Mouse (Mus musculus): ENCODE data around the gene Cat. TPM values are rescaled to one million over a fixed set of nuclear protein-coding genes. Genes with fewer than 3 reads are reported as not detected.
A peak's percentile ranks its signal among the peaks of the same experiment; 100 is the strongest.

Gene Cat
- polyA plus RNA-seq, 1 experiment from 2014 or later: 85.3 TPM

GRCm38 (mm10) chr2:103432695-103433275 lies 52.2 kb downstream of the Cat start:
- no peak for ATAC-seq (ENCODE audit: insufficient number of reproducible peaks, insufficient read depth, low FRiP score, low TSS enrichment)
- WGBS: 51% methylated on average over 8 of the region's 8 CpGs
- no peak overlapping the region for H3K4me3 ChIP-seq
- H3K36me3 ChIP-seq: no peaks in the 10 kb centered on the region
- peaks cover 3% of the 10 kb centered on the region; the same call in 1 of the 2 replicates for H3K4me1 ChIP-seq
- no peak overlapping the region for H3K27ac ChIP-seq
- no peaks in the 10 kb centered on the region for H3K27me3 ChIP-seq
- H3K9ac ChIP-seq: no peak overlapping the region
- no peaks in the 10 kb centered on the region for H3K9me3 ChIP-seq
- H3K4me2 ChIP-seq (replicated peaks): no peak overlapping the region

GRCm38 (mm10) chr2:103430712-103431111 lies 54.2 kb downstream of the Cat start:
- no peaks in the 10 kb centered on the region for H3K9me3 ChIP-seq
- 54% methylated on average over 1 of the region's 1 CpGs for WGBS
- no peaks in the 10 kb centered on the region for H3K4me1 ChIP-seq
- H3K27me3 ChIP-seq: no peaks in the 10 kb centered on the region
- no peak overlapping the region for H3K9ac ChIP-seq
- no peak overlapping the region for H3K27ac ChIP-seq
- ATAC-seq (ENCODE audit: insufficient number of reproducible peaks, insufficient read depth, low FRiP score, low TSS enrichment): no peak
- H3K4me2 ChIP-seq (replicated peaks): no peak overlapping the region
- H3K36me3 ChIP-seq: no peaks in the 10 kb centered on the region
- H3K4me3 ChIP-seq: no peak overlapping the region

- H3K9me3 ChIP-seq: no peaks in the 10 kb centered on the region
- 85% methylated on average over 3 of the region's 3 CpGs for WGBS
Measured at GRCm38 (mm10) chr2:103428356-103428755, 56.6 kb downstream of the Cat start.

GRCm38 (mm10) chr2:103425456-103426063 lies 59.4 kb downstream of the Cat start:
- Histone ChIP-seq H3K27me3 (no peaks in the 10 kb centered on the region), H3K9me3 (no peaks in the 10 kb centered on the region), H3K9ac (no peak overlapping the region), H3K27ac (no peak overlapping the region), H3K36me3 (no peaks in the 10 kb centered on the region), H3K4me2 (replicated peaks) (no peak overlapping the region), H3K4me3 (no peak overlapping the region), H3K4me1 (peaks cover 2% of the 10 kb centered on the region; the same call in 1 of the 2 replicates)
- ATAC-seq (ENCODE audit: insufficient number of reproducible peaks, insufficient read depth, low FRiP score, low TSS enrichment): no peak
- 77% methylated on average over 11 of the region's 11 CpGs for WGBS

More at GRCm38 (mm10) chr2:103428356-103428755, 56.6 kb downstream of the Cat start:
- peaks cover 2% of the 10 kb centered on the region; the same call in 1 of the 2 replicates for H3K4me1 ChIP-seq
- H3K27me3 ChIP-seq: no peaks in the 10 kb centered on the region
- no peak for ATAC-seq (ENCODE audit: insufficient number of reproducible peaks, insufficient read depth, low FRiP score, low TSS enrichment)
- no peaks in the 10 kb centered on the region for H3K36me3 ChIP-seq
- no peak overlapping the region for H3K4me2 ChIP-seq (replicated peaks)
- no peak overlapping the region for H3K4me3 ChIP-seq
- H3K9ac ChIP-seq: no peak overlapping the region
- no peak overlapping the region for H3K27ac ChIP-seq

GRCm38 (mm10) chr2:103424349-103425026 lies 60.5 kb downstream of the Cat start:
- Histone ChIP-seq H3K9ac (peak overlapping the region; percentile 30; the same call in 1 of the 2 replicates), H3K36me3 (no peaks in the 10 kb centered on the region), H3K27ac (no peak overlapping the region), H3K27me3 (no peaks in the 10 kb centered on the region), H3K4me1 (peaks cover 2% of the 10 kb centered on the region; the same call in 1 of the 2 replicates), H3K9me3 (no peaks in the 10 kb centered on the region), H3K4me3 (0 out of 2 replicates have a peak overlapping the region, but pooled peaks have one; percentile 2), H3K4me2 (replicated peaks) (peak overlapping the region; percentile 13; the same call in 1 of the 2 replicates)
- 27% methylated on average over 12 of the region's 12 CpGs for WGBS
- ATAC-seq (ENCODE audit: insufficient number of reproducible peaks, insufficient read depth, low FRiP score, low TSS enrichment): no peak

GRCm38 (mm10) chr2:103423884-103424283 lies 61.1 kb downstream of the Cat start:
- peaks cover 2% of the 10 kb centered on the region; the same call in 1 of the 2 replicates for H3K4me1 ChIP-seq
- no peaks in the 10 kb centered on the region for H3K9me3 ChIP-seq
- H3K36me3 ChIP-seq: no peaks in the 10 kb centered on the region
- ATAC-seq (ENCODE audit: insufficient number of reproducible peaks, insufficient read depth, low FRiP score, low TSS enrichment): no peak
- H3K27me3 ChIP-seq: no peaks in the 10 kb centered on the region
- no peak overlapping the region for H3K4me3 ChIP-seq
- 60% methylated on average over 12 of the region's 12 CpGs for WGBS
- H3K27ac ChIP-seq: no peak overlapping the region
- peak overlapping the region; percentile 30; the same call in 1 of the 2 replicates for H3K9ac ChIP-seq
- peak overlapping the region; percentile 13; the same call in 1 of the 2 replicates for H3K4me2 ChIP-seq (replicated peaks)

GRCm38 (mm10) chr2:103420650-103421507 lies 64.1 kb downstream of the Cat start:
- Histone ChIP-seq H3K4me3 (no peak overlapping the region), H3K9ac (no peak overlapping the region), H3K9me3 (no peaks in the 10 kb centered on the region), H3K36me3 (no peaks in the 10 kb centered on the region), H3K27ac (no peak overlapping the region), H3K4me1 (peaks cover 2% of the 10 kb centered on the region; the same call in 1 of the 2 replicates), H3K4me2 (replicated peaks) (no peak overlapping the region), H3K27me3 (no peaks in the 10 kb centered on the region)
- no peak for ATAC-seq (ENCODE audit: insufficient number of reproducible peaks, insufficient read depth, low FRiP score, low TSS enrichment)
- 55% methylated on average over 15 of the region's 15 CpGs for WGBS

GRCm38 (mm10) chr2:103415774-103416173 lies 69.2 kb downstream of the Cat start:
- no peak for ATAC-seq (ENCODE audit: insufficient number of reproducible peaks, insufficient read depth, low FRiP score, low TSS enrichment)
- Histone ChIP-seq H3K4me2 (replicated peaks) (no peak overlapping the region), H3K9me3 (no peaks in the 10 kb centered on the region), H3K36me3 (no peaks in the 10 kb centered on the region), H3K27me3 (no peaks in the 10 kb centered on the region), H3K4me1 (no peaks in the 10 kb centered on the region), H3K4me3 (no peak overlapping the region), H3K27ac (no peak overlapping the region), H3K9ac (no peak overlapping the region)
- WGBS: 87% methylated on average over 3 of the region's 3 CpGs

GRCm38 (mm10) chr2:103413381-103413780 lies 71.6 kb downstream of the Cat start:
- no peak overlapping the region for H3K9ac ChIP-seq
- 75% methylated on average over 5 of the region's 5 CpGs for WGBS
- no peaks in the 10 kb centered on the region for H3K4me1 ChIP-seq
- no peaks in the 10 kb centered on the region for H3K36me3 ChIP-seq
- H3K27me3 ChIP-seq: no peaks in the 10 kb centered on the region
- H3K4me2 ChIP-seq (replicated peaks): no peak overlapping the region
- no peaks in the 10 kb centered on the region for H3K9me3 ChIP-seq
- H3K4me3 ChIP-seq: no peak overlapping the region
- no peak for ATAC-seq (ENCODE audit: insufficient number of reproducible peaks, insufficient read depth, low FRiP score, low TSS enrichment)
- H3K27ac ChIP-seq: no peak overlapping the region

- Histone ChIP-seq H3K27ac (no peak overlapping the region), H3K36me3 (no peaks in the 10 kb centered on the region), H3K9ac (no peak overlapping the region), H3K27me3 (no peaks in the 10 kb centered on the region), H3K4me1 (no peaks in the 10 kb centered on the region), H3K4me3 (no peak overlapping the region), H3K9me3 (no peaks in the 10 kb centered on the region), H3K4me2 (replicated peaks) (no peak overlapping the region)
- WGBS: 78% methylated on average over 3 of the region's 3 CpGs
- no peak for ATAC-seq (ENCODE audit: insufficient number of reproducible peaks, insufficient read depth, low FRiP score, low TSS enrichment)
Measured at GRCm38 (mm10) chr2:103411816-103412215, 73.1 kb downstream of the Cat start.

- Histone ChIP-seq H3K4me3 (no peak within 1 kb of the TSS), H3K4me1 (no peaks in the 10 kb centered on the region), H3K9ac (no peak within 1 kb of the TSS), H3K27ac (no peak within 1 kb of the TSS), H3K9me3 (no peaks in the 10 kb centered on the region), H3K27me3 (no peaks in the 10 kb centered on the region), H3K36me3 (no peaks in the 10 kb centered on the region), H3K4me2 (replicated peaks) (no peak within 1 kb of the TSS)
- WGBS: 84% methylated on average over 6 of the region's 6 CpGs
- ATAC-seq (ENCODE audit: insufficient number of reproducible peaks, insufficient read depth, low FRiP score, low TSS enrichment): no peak
Measured at GRCm38 (mm10) chr2:103411348-103411747, 73.6 kb downstream of the Cat start, which contains the start of gene Elf5. Gene Elf5 (plus strand): TSS chr2:103411688.

Data from embryonic facial prominence, embryonic 12.5 days (tissue).